Mouse (Mus musculus) retina, postnatal 1 day (tissue): ENCODE data around the gene Nxpe3.

ENCODE experiments used
- DNase-seq: peaks from one replicate; pipeline ENCODE4 v3.0.0-alpha.2; 2012

The Nxpe3 gene

GRCm38 (mm10) chr16:55804799-55805198 lies 90.3 kb downstream of the Nxpe3 start:
- no peak for DNase-seq

- no peak for DNase-seq
Measured at GRCm38 (mm10) chr16:55801629-55802028, 93.5 kb downstream of the Nxpe3 start.

GRCm38 (mm10) chr16:55798845-55799244 lies 96.2 kb downstream of the Nxpe3 start:
- DNase-seq, result no peak

GRCm38 (mm10) chr16:55790326-55790725 lies 104.8 kb downstream of the Nxpe3 start:
- DNase-seq, result no peak
